Mouse (Mus musculus) heart, adult 2 months (tissue): ENCODE measurements around the gene Dgkz. TPM values are rescaled to one million over a fixed set of nuclear protein-coding genes. Genes with fewer than 3 reads are reported as not detected.

Source experiments
- DNase-seq, 2 experiments: peaks; one replicate each; pipeline ENCODE4 v3.0.0; 2021
- H3K27ac ChIP-seq: fragments of 200-600 bp; 2 replicates; pipeline ENCODE4 v1.8.1; 2022
- H3K27me3 ChIP-seq: fragments of 200-500 bp; 2 replicates; pipeline ENCODE4 v1.6.1; 2012; ENCODE audit warnings: mild to moderate bottlenecking, low read length, inconsistent platforms, mixed read lengths; ENCODE audit not compliant: control insufficient read depth, insufficient read depth
- H3K36me3 ChIP-seq: fragments of 200-500 bp; 2 replicates; pipeline ENCODE4 v1.6.1; 2012; ENCODE audit warnings: low read length, inconsistent platforms; ENCODE audit not compliant: control insufficient read depth, insufficient read depth
- H3K4me1 ChIP-seq: fragments of 200-500 bp; 2 replicates; pipeline ENCODE4 v1.6.1; 2011; ENCODE audit warnings: low read length; ENCODE audit not compliant: control insufficient read depth, insufficient read depth
- H3K4me3 ChIP-seq: fragments of 200-600 bp; 2 replicates; pipeline ENCODE4 v1.8.1; 2022
- H3K79me2 ChIP-seq: fragments of 200-500 bp; replicated peaks from 2 replicates; pipeline ENCODE4 v1.6.1; 2012; ENCODE audit warnings: mild to moderate bottlenecking, inconsistent platforms, low read length, moderate library complexity, mixed read lengths; ENCODE audit not compliant: control insufficient read depth, insufficient read depth
- H3K9ac ChIP-seq: fragments of 200-500 bp; 2 replicates; pipeline ENCODE4 v1.6.1; 2012; ENCODE audit warnings: low read depth, mild to moderate bottlenecking, control low read depth, inconsistent platforms, low read length, mixed read lengths
- CTCF ChIP-seq: fragments of 200-600 bp; IDR thresholded peaks from 2 replicates; pipeline ENCODE4 v1.8.1; 2022; ENCODE audit warnings: antibody characterized with exemption, mild to moderate bottlenecking, moderate library complexity
- EP300 ChIP-seq: fragments of 200-500 bp; IDR thresholded peaks from 2 replicates; pipeline ENCODE4 v1.6.1; 2011; ENCODE audit warnings: low read depth, low read length, control low read depth; ENCODE audit not compliant: insufficient read depth
- POLR2A ChIP-seq: fragments of 200-500 bp; IDR thresholded peaks from 2 replicates; pipeline ENCODE4 v1.6.1; 2011; ENCODE audit warnings: mild to moderate bottlenecking, low read depth, low read length, control low read depth; ENCODE audit not compliant: insufficient read depth
- WGBS: fragments of 180-500 bp; shearing (Covaris S2); methylation state at CpG from one replicate; pipeline ENCODE4 v1.1.7; 2018; 5-methylcytosine and 5-hydroxymethylcytosine counted together
- intact Hi-C: fragments of 180-260 bp; cut with DNase I; formaldehyde crosslinking; loops from one replicate; pipeline ENCODE4 v1.15.1; 2025
- polyA plus RNA-seq: library from polyadenylated mRNA; depleted of rRNA; stranded (reverse); fragments of >200 nt; gene quantifications from 2 replicates; pipeline ENCODE4 v1.2.3, GENCODE M21; 2012
- total RNA-seq, 2 experiments: library from RNA; stranded (reverse); gene quantifications; 2 replicates each; pipeline ENCODE4 v1.2.3; 2021

The Dgkz gene
- total and polyA plus RNA-seq, 3 experiments = 35.5 to 102 (median 37.5) TPM

DNA sequence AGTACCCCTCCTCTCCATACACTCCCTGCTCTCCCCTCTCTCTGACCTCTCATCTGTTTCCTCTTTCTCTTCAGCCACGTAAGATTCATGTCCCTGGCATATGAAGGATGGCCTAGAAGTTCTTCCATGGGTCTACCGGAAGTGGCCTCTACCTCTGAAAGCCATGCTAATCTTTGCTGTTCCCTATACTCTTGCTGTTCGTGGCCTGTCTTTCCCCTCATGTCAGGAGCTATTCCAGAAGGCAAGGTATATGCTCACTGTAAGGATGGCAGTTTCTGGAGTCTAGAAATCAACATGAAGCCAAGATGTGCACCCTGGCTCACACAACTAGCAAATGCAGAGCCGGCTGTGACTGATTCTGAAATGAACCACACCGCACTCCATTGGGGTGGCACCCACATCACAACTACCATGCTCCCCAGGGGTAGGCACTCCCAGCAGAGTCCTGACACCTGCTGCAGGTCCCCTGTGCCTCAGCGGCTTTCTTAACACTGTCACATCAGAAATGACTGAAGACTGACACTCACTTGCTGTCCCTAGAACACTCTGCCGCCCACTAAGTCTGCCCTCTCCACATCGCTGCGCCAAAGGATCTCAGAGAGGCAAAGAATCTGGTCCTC lies 9.4 kb upstream of the Dgkz start:
- intact Hi-C loops = loop anchor here (2.0 to 5.0 kb wide), 2 partner anchors 22 to 342 kb away; no protein-coding TSS in a partner anchor
- H3K9ac ChIP-seq = no peak overlapping the region
- no peak for TF ChIP-seq EP300
- TF ChIP-seq CTCF = no peak
- TF ChIP-seq POLR2A = no peak

DNA sequence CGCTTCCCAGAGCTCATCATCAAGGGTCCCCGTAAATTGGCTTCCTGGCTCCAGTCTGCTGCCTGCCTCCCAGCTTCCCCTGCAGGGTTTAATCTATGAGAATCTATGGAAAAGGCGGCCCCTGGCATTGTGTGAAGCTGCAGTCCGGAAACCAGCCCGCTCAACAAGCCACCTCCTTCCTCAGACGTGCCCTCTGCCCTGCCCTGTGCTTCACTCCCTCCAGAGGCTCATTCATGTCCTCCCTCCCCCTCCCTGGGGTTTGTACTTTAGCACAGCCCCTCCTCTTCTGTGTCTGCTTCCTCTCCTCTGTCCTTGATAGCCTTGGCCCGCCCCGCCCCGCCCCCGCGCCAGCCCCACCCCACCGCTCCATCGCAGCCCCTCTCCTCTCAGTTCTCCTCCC lies 8.8 kb upstream of the Dgkz start:
- intact Hi-C loops = loop anchor here (2.0 kb wide), 1 partner anchor 22 kb away; no protein-coding TSS in a partner anchor
- DNase-seq = peak; percentile 60 to 75
- Histone ChIP-seq H3K27me3 (no peaks in the 10 kb centered on the region), H3K79me2 (no peaks in the 10 kb centered on the region), H3K9ac (0 out of 2 replicates have a peak overlapping the region, but pooled peaks have one; percentile 36), H3K27ac (peak overlapping the region; percentile 64), H3K4me3 (peak overlapping the region; percentile 30), H3K4me1 (no peaks in the 10 kb centered on the region; the same call in 1 of the 2 replicates), H3K36me3 (no peaks in the 10 kb centered on the region)
- 19% methylated on average over 8 of the region's 13 CpGs for WGBS
- 0 out of 2 replicates have a peak, but pooled peaks have one; percentile 7 for TF ChIP-seq CTCF
- no peak for TF ChIP-seq POLR2A

More for the DNA sequence above, 9.4 kb upstream of the Dgkz start:
- Histone ChIP-seq H3K4me1 (no peaks in the 10 kb centered on the region; the same call in 1 of the 2 replicates), H3K4me3 (no peak overlapping the region), H3K27me3 (no peaks in the 10 kb centered on the region), H3K27ac (peak overlapping the region; percentile 26; the same call in 1 of the 2 replicates), H3K36me3 (no peaks in the 10 kb centered on the region), H3K79me2 (no peaks in the 10 kb centered on the region)
- DNase-seq = no peak
- 59% methylated on average over 9 of the region's 9 CpGs for WGBS

DNA sequence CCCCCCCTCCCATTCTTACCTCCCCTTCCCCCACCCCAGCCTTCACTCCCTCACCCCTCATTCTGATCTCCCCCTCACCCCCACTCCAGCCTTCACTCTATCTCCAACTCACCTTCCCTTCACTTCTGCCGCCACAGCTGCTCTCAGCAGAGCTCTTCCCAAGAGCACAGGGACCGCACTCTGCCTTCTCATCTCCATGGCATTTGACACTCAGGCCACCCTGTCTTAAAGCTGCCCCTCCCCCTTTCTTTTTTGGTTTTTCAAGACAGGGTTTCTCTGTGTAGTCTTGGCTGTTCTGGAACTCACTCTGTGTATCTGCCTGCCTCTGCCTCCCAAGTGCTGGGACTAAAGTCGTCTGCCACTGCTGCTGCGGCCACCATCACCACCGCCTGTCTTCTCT lies 5.2 kb upstream of the Dgkz start:
- 84% methylated on average over 5 of the region's 5 CpGs for WGBS
- no peaks in the 10 kb centered on the region for H3K79me2 ChIP-seq
- DNase-seq = no peak
- no peak overlapping the region for H3K27ac ChIP-seq
- intact Hi-C loops = no loop called here
- TF ChIP-seq POLR2A (no peak), CTCF (no peak), EP300 (no peak)
- H3K4me3 ChIP-seq = no peak overlapping the region
- H3K4me1 ChIP-seq = no peaks in the 10 kb centered on the region; the same call in 1 of the 2 replicates
- H3K9ac ChIP-seq = no peak overlapping the region
- H3K27me3 ChIP-seq = peaks cover 3% of the 10 kb centered on the region
- H3K36me3 ChIP-seq = no peaks in the 10 kb centered on the region

DNA sequence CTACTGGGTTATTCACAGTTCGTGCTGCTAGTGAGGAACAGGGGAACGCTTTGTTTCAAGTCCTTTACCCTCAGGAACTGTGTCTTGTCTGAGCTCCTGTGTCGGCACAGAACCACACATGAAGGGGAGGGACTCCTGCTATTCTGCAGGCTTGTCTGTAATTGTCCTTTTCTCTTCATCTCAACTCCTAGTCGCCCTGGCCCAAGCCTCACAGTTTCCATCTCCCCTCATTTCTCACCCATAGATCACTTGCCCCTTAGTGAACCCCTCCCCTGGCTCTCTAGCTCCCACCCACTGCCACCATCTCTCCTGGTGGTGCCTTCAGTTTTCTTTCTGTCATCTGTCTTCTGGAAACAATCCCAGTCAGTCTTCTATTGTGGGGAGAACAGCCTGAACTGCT lies 4.6 kb upstream of the Dgkz start:
- Histone ChIP-seq H3K9ac (no peak overlapping the region), H3K27me3 (peaks cover 7% of the 10 kb centered on the region), H3K79me2 (no peaks in the 10 kb centered on the region), H3K4me3 (no peak overlapping the region), H3K36me3 (no peaks in the 10 kb centered on the region), H3K4me1 (no peaks in the 10 kb centered on the region; the same call in 1 of the 2 replicates), H3K27ac (no peak overlapping the region)
- 63% methylated on average over 4 of the region's 4 CpGs for WGBS
- intact Hi-C loops = no loop called here
- TF ChIP-seq EP300 (no peak), CTCF (no peak), POLR2A (no peak)
- no peak for DNase-seq

DNA sequence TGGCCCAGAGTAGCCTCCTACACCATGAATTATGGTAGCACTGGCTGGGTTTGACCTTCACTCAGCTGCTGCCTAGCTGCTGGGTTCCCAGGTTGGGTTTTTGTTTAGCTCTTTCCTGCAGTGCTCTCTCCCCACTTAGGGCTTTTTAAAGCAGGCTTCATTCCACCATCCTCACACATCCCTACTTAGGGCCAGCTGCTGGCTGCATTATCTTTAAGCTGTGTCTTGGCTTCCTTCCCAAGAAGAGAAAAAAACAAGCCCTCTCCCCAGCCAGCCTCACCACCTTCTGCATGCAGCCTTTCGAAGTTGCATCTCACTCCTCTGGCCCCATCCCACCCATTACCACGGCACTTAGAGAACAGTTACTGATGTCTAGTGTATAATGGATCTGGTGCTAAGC lies 2.9 kb upstream of the Dgkz start:
- no peaks in the 10 kb centered on the region for H3K4me1 ChIP-seq

DNA sequence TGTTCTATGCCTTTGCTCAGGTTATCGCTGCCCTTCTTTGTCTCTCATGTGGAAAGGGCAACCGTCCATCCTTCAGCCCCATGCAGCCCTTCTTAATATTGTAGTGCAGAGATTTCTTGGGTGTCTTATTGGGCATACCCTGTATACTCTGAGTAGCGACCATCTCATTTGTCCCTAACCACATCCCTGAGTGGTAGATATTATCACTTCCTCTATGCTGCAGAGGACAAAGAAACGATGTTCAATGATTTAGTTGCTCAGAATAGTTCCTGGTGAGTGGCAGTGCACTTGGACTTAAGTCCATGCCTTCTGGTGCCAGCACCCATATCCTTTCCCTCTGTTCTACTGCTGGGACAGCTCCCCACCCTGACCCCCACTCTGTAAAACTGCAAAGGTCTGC lies 2.3 kb upstream of the Dgkz start:
- intact Hi-C loops = no loop called here
- TF ChIP-seq CTCF = no peak
- TF ChIP-seq EP300 = no peak
- no peak for TF ChIP-seq POLR2A
- Histone ChIP-seq H3K27ac (no peak overlapping the region), H3K9ac (no peak overlapping the region), H3K4me3 (no peak overlapping the region), H3K79me2 (no peaks in the 10 kb centered on the region), H3K36me3 (no peaks in the 10 kb centered on the region), H3K27me3 (peaks cover 9% of the 10 kb centered on the region), H3K4me1 (no peaks in the 10 kb centered on the region)
- no peak for DNase-seq
- 59% methylated on average over 4 of the region's 4 CpGs for WGBS

More for the DNA sequence above, 2.9 kb upstream of the Dgkz start:
- H3K79me2 ChIP-seq = no peaks in the 10 kb centered on the region
- 49% methylated on average over 2 of the region's 2 CpGs for WGBS
- DNase-seq = no peak
- no peaks in the 10 kb centered on the region for H3K36me3 ChIP-seq
- TF ChIP-seq EP300 (no peak), POLR2A (no peak), CTCF (no peak)
- H3K4me3 ChIP-seq = no peak overlapping the region
- no peak overlapping the region for H3K9ac ChIP-seq
- intact Hi-C loops = no loop called here
- H3K27me3 ChIP-seq = peaks cover 9% of the 10 kb centered on the region
- no peak overlapping the region for H3K27ac ChIP-seq
